Mouse (Mus musculus) cortical plate, adult 2 months (tissue): Measurements from ENCODE around the gene Plcd1.

Source experiments
- CTCF ChIP-seq: fragments of 200-500 bp; IDR thresholded peaks from 2 replicates; pipeline ENCODE4 v1.5.1; 2011; ENCODE audit warnings: mild to moderate bottlenecking, control low read depth, low read length; ENCODE audit not compliant: insufficient read depth; ENCODE audit errors: extremely low read depth
- POLR2A ChIP-seq: fragments of 200-500 bp; IDR thresholded peaks from 2 replicates; pipeline ENCODE4 v1.6.1; 2011; ENCODE audit warnings: mild to moderate bottlenecking, low read length, control low read depth; ENCODE audit not compliant: insufficient read depth; ENCODE audit errors: extremely low read depth

GRCm38 (mm10) chr9:119032538-119032937 lies 60.8 kb downstream of the Plcd1 start:
- TF ChIP-seq CTCF: no peak
- no peak for TF ChIP-seq POLR2A
